Mouse (Mus musculus) liver, adult (tissue): ENCODE measurements at regions not wholly inside any gene's neighbourhood (a gene's known extent, or its start where the extent isn't known, plus 50 kb on each side); places are given as distances from the start of the nearest gene placed in this dataset.

Source experiments
- GATA4 ChIP-seq: IDR thresholded peaks from 2 replicates; pipeline ENCODE4 v1.6.1; 2014; ENCODE audit warnings: mild to moderate bottlenecking, low read length; ENCODE audit not compliant: insufficient replicate concordance

DNA sequence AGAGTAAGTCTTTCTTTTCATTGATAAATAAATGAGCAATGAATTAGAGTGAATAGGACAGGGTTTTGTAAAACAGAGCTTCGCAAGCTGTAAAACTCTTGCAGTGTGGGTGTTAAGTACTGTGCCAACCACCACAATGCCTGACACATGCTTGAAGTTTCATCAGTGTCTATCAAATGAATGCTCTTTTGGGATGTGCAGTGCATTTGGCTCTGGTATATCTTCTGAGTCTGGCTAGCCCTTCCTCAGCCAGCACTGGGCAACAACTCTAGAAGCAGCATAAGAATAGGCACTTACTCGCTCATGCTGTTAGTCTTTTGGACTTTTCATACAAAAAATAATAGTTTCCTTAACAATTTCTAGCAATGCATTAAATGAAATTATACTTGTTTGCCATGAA, 370.9 kb downstream of the Hs3st1 start:
- TF ChIP-seq GATA4: no peak

DNA sequence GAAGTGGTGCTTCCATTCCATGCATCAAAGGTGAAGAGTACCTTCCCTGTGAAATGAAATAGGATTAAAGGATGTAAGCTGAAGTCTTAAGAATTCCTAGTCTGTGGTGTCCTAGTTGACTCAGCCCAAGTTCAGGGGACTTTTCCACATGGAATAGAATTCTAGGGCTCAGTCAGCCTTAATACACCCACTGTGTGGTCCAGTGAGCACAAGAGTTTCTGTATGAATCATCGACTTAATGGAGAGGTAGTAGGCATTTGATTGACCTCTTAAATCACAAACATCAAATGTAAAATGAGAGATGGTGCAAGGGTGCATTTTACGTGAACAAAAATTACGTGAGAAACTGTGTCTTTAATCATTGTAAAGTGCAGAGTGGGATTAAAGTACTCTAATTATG, 381.1 kb downstream of the Hs3st1 start:
- TF ChIP-seq GATA4: no peak

GRCm38 (mm10) chr5:39348680-39349079, 406.6 kb downstream of the Hs3st1 start:
- no peak for TF ChIP-seq GATA4

DNA sequence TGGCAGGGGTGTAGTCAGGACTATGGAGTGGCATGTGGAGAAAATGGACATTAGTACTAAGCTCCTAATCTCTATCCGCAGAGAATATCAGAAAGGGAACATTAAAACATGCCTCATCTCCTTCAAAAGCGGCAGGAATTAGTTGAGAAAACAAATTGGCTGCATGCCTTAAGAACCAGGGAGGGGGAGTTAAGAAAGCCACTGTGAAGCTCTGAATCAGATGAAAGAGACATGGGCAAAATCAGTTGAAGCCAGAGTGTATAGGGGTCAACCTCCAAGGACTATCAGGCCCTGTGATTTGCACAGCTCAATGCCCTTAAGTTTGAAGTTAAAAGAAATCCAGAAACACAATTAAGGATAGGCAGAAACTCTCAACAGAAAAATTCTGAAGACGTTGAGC, 408.3 kb downstream of the Hs3st1 start:
- no peak for TF ChIP-seq GATA4

- TF ChIP-seq GATA4: no peak
Observed at GRCm38 (mm10) chr5:39337917-39338316, 417.4 kb downstream of the Hs3st1 start.

- no peak for TF ChIP-seq GATA4
Observed at GRCm38 (mm10) chr5:39336484-39336985, 418.7 kb downstream of the Hs3st1 start.

DNA sequence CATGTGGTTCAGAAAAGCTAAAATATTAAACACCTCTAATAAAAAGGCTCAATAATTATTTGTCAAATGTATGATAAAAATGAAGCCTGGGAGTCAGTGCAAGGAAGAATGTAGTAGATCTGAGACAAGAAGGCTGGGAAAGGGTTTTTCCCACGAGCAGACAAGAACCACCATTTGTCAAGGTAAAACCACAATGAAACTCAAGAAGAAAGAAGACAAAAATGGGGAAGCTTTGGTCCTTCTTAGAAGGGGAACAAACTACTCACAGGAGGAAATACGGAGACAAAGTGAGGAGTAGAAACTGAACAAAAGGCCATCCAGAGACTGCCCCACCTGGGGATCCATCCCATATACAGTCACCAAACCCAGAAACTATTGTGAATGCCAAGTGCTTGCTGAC, 420.0 kb downstream of the Hs3st1 start:
- no peak for TF ChIP-seq GATA4

DNA sequence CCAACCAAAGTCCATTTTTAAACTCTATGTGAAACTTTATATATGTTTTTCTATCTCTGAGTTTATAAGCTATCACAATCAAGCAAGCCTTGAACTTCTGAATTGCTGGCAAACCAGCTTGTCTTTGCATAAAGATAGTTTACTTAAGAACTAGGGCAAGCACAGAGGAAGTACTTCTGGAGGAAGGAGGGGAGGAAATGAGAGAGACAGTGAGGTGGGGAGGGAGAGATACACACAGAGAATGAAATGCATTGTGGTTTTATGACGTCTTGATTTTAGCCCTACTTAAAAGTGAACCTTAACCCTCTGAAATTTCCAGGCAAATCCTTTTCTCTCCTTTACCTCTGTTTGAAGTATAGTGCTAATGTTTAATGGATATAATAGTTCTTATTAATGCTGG, 421.0 kb downstream of the Hs3st1 start:
- TF ChIP-seq GATA4: no peak

- no peak for TF ChIP-seq GATA4
Observed at GRCm38 (mm10) chr5:39325399-39325798, 429.9 kb downstream of the Hs3st1 start.

GRCm38 (mm10) chr5:39316478-39316877, 438.8 kb downstream of the Hs3st1 start:
- TF ChIP-seq GATA4: no peak

DNA sequence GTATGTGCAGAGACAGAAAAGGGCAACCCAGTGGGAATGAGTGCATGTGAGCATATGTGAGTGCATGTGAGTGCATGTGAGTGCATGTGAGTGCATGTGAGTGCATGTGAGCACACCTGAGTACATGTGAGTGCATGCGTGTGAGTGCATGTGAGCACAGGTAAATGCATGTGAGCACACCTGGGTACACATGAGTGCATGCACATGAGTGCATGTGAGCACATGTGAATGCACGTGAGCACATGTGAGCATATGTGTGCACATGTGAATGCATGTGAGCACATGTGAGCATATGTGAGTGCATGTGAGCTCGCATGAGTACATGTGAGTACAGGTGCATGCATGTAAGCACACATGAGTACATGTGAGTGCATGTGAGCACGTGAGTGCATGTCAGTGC, 434.6 kb upstream of the Clnk start:
- no peak for TF ChIP-seq GATA4

GRCm38 (mm10) chr5:39305794-39306193, 429.2 kb upstream of the Clnk start:
- TF ChIP-seq GATA4: no peak

GRCm38 (mm10) chr5:39292849-39293248, 416.2 kb upstream of the Clnk start:
- no peak for TF ChIP-seq GATA4

GRCm38 (mm10) chr5:39281021-39281420, 404.4 kb upstream of the Clnk start:
- no peak for TF ChIP-seq GATA4

GRCm38 (mm10) chr5:39273710-39274385, 397.2 kb upstream of the Clnk start:
- TF ChIP-seq GATA4: no peak

DNA sequence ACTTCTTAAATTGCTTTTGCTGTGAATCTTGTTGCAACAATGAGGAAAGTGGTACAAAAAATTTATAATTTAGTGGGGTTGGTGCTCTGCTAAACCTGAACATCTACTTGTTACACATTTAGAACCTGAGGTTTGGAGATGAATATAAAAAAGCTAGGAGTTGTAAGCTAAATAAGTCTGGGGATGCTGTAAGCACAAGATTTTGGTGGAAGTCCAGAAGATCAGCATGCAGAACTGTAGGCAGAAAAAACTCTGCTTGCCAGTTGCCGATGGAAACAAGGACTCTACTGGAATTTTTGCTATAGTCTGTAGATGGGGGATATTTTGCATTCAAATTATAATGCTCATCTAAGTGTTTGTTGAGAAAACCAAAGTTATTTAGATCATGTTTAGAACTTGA, 390.5 kb upstream of the Clnk start:
- no peak for TF ChIP-seq GATA4

DNA sequence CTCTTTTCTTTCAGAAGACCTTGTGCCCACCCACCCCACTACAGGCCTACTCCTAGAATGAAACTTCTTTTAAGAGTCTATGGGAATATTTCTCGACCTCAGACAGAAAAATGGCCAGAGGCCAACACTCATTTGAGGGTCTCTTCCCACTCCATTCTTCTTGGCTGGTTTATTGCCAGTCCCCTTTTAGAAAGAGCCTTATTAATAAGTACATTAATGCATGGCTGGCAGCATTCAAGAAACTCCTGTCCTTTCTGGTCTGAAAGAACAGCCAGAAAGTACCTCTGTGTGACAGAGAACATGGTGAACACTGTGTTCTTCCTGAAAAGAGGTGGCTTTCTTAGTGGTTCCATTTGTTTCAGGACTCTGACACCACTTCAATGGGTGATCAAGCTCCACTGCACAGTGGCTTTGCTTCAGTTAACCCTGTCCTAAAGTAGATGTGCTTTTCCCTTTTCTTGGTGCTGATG, 384.1 kb upstream of the Clnk start:
- TF ChIP-seq GATA4: no peak

DNA sequence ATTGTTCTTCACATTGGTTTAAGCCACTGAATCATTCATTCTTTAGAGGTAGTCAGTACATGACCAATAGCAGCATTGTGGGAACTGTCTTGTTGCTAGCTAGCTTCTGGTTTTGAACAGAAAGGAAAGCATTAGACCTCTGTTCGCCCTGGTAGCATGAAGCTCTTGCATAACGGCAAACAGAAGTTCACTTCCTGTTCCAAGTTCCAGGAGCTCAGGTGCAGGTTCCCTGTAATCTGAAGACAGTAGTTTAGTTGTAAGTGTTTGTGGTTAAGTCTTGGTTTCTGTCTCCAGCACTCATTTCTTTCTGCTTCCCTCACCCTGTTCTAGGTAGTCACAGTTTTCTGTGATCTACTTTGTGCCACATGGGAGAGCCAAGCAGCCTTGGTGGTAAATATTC, 381.1 kb upstream of the Clnk start:
- TF ChIP-seq GATA4: no peak

DNA sequence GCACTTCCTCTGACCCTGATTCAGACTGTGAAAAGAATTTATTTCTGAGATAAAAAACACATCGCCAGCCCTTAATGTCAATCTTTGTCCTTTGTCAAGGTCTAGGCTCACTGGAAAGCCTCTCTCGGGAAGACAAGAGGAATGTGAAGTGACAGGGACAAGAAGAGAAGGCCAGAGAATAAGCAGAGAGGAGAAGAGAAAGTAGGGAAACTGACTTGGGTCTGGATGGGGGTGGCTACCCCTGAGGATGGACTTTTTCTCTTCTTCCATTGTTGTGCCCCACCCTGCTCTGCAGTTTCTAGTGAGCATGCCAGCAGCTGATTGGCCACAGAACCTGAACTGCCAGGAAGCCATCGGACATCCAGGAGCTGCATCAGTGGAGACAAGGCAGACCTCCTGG, 375.6 kb upstream of the Clnk start:
- no peak for TF ChIP-seq GATA4
